Mouse (Mus musculus) gastrocnemius, adult 8-10 months (tissue): ENCODE data around the gene Prcd. TPM values are rescaled to one million over a fixed set of nuclear protein-coding genes. Genes with fewer than 3 reads are reported as not detected.
A peak's percentile ranks its signal among the peaks of the same experiment; 100 is the strongest.
"Not testable (repeated sequence)": the region's sequence is repeated elsewhere in the genome, so short reads cannot be mapped to it uniquely, and the experiment has no call there.

Experiments used
- DNase-seq, 2 experiments: peaks; one replicate each; pipeline ENCODE4 v3.0.0; 2022; ENCODE audit warnings: low spot score in 2 of 2
- total RNA-seq, 4 experiments: library from RNA; stranded (reverse); gene quantifications; 2 replicates each; pipeline ENCODE4 v1.2.4; 2022

The Prcd gene
- total RNA-seq, result under 1 TPM in 2 of 4 experiments, not detected in 2; 0.29 to 0.51 TPM

- DNase-seq, result no peak
Measured at GRCm38 (mm10) chr11:116653234-116653633, at the start of gene Prcd. Gene Prcd (plus strand): TSS chr11:116653534.

- DNase-seq, result no peak
Measured at GRCm38 (mm10) chr11:116604097-116604496, 49.2 kb upstream of the Prcd start.

- no peak for DNase-seq
Measured at GRCm38 (mm10) chr11:116607717-116608116, 45.6 kb upstream of the Prcd start.

- no peak for DNase-seq
Measured at GRCm38 (mm10) chr11:116609965-116610630, 43.2 kb upstream of the Prcd start.

- not testable (repeated sequence) for DNase-seq
Measured at GRCm38 (mm10) chr11:116611168-116611567, 42.2 kb upstream of the Prcd start.

GRCm38 (mm10) chr11:116611883-116612282 lies 41.5 kb upstream of the Prcd start:
- no peak for DNase-seq

- no peak for DNase-seq
Measured at GRCm38 (mm10) chr11:116612554-116612953, 40.8 kb upstream of the Prcd start.

GRCm38 (mm10) chr11:116613234-116613633 lies 40.1 kb upstream of the Prcd start:
- no peak for DNase-seq

GRCm38 (mm10) chr11:116615735-116616437 lies 37.4 kb upstream of the Prcd start:
- DNase-seq, result no peak

GRCm38 (mm10) chr11:116616438-116617118 lies 36.8 kb upstream of the Prcd start:
- no peak for DNase-seq

- DNase-seq, result no peak
Measured at GRCm38 (mm10) chr11:116617641-116618040, 35.7 kb upstream of the Prcd start.

GRCm38 (mm10) chr11:116618666-116619065 lies 34.7 kb upstream of the Prcd start:
- no peak for DNase-seq

GRCm38 (mm10) chr11:116619156-116619555 lies 34.2 kb upstream of the Prcd start:
- DNase-seq, result no peak

- DNase-seq, result no peak
Measured at GRCm38 (mm10) chr11:116619561-116619960, 33.8 kb upstream of the Prcd start.

- DNase-seq, result no peak
Measured at GRCm38 (mm10) chr11:116620073-116620472, 33.3 kb upstream of the Prcd start.

GRCm38 (mm10) chr11:116620559-116621253 lies 32.6 kb upstream of the Prcd start:
- no peak for DNase-seq

- peak; percentile 86 to 91 for DNase-seq
Measured at GRCm38 (mm10) chr11:116621258-116621704, 32.1 kb upstream of the Prcd start.

- no peak for DNase-seq
Measured at GRCm38 (mm10) chr11:116623281-116624124, 29.8 kb upstream of the Prcd start.

GRCm38 (mm10) chr11:116624131-116624832 lies 29.1 kb upstream of the Prcd start:
- DNase-seq, result peak; percentile 82 to 85
